Mouse (Mus musculus) CH12F3 (cell line): ENCODE data around the gene Ston2.

Experiments
- in situ Hi-C: fragments of 300-500 bp; cut with MboI; formaldehyde crosslinking; loops from 2 replicates; pipeline ENCODE4 v1.14.3; 2020; ENCODE audit warnings: low sequenced_read_pairs

Gene Ston2

GRCm38 (mm10) chr12:91668529-91669245, 119.5 kb downstream of the Ston2 start:
- in situ Hi-C loops = no loop called here

- in situ Hi-C loops = no loop called here
These were observed 120.4 kb downstream of the Ston2 start for GRCm38 (mm10) chr12:91667741-91668140.

- in situ Hi-C loops = no loop called here
These were observed 121.6 kb downstream of the Ston2 start for GRCm38 (mm10) chr12:91666607-91667006.

- in situ Hi-C loops = no loop called here
These were observed 122.8 kb downstream of the Ston2 start for GRCm38 (mm10) chr12:91665431-91665830.

- in situ Hi-C loops = no loop called here
These were observed 124.9 kb downstream of the Ston2 start for GRCm38 (mm10) chr12:91663260-91663659.

GRCm38 (mm10) chr12:91662844-91663243, 125.3 kb downstream of the Ston2 start:
- in situ Hi-C loops = no loop called here

GRCm38 (mm10) chr12:91660640-91661417, 127.4 kb downstream of the Ston2 start:
- in situ Hi-C loops = no loop called here

GRCm38 (mm10) chr12:91654399-91655122, 133.6 kb downstream of the Ston2 start:
- in situ Hi-C loops = no loop called here

- in situ Hi-C loops = loop anchor here (10.0 kb wide), 1 partner anchor 136 kb away; the partner anchor contains the start of gene Ston2
These were observed 139.8 kb downstream of the Ston2 start for GRCm38 (mm10) chr12:91648426-91648825.

- in situ Hi-C loops = loop anchor here (10.0 kb wide), 1 partner anchor 139 kb away; the partner anchor contains the start of gene Ston2
These were observed 142.6 kb downstream of the Ston2 start for GRCm38 (mm10) chr12:91645361-91646123.

- in situ Hi-C loops = loop anchor here (10.0 kb wide), 1 partner anchor 142 kb away; the partner anchor contains the start of gene Ston2
These were observed 145.0 kb downstream of the Ston2 start for GRCm38 (mm10) chr12:91643221-91643620.

GRCm38 (mm10) chr12:91642426-91643093, 145.6 kb downstream of the Ston2 start:
- in situ Hi-C loops = loop anchor here (10.0 kb wide), 1 partner anchor 142 kb away; the partner anchor contains the start of gene Ston2

GRCm38 (mm10) chr12:91641631-91642141, 146.5 kb downstream of the Ston2 start:
- in situ Hi-C loops = loop anchor here (10.0 kb wide), 1 partner anchor 143 kb away; the partner anchor contains the start of gene Ston2

GRCm38 (mm10) chr12:91641133-91641532, 147.1 kb downstream of the Ston2 start:
- in situ Hi-C loops = loop anchor here (10.0 kb wide), 1 partner anchor 144 kb away; the partner anchor contains the start of gene Ston2

- in situ Hi-C loops = loop anchor here (10.0 kb wide), 1 partner anchor 144 kb away; the partner anchor contains the start of gene Ston2
These were observed 147.5 kb downstream of the Ston2 start for GRCm38 (mm10) chr12:91640712-91641111.

- in situ Hi-C loops = no loop called here
These were observed 149.8 kb downstream of the Ston2 start for GRCm38 (mm10) chr12:91638351-91638750.

GRCm38 (mm10) chr12:91637136-91637909, 150.9 kb downstream of the Ston2 start:
- in situ Hi-C loops = no loop called here

GRCm38 (mm10) chr12:91626482-91626881, 161.7 kb downstream of the Ston2 start:
- in situ Hi-C loops = no loop called here

- in situ Hi-C loops = no loop called here
These were observed 163.2 kb downstream of the Ston2 start for GRCm38 (mm10) chr12:91625013-91625412.
